Mouse (Mus musculus): ENCODE measurements around the gene Gm10378. TPM values are rescaled to one million over a fixed set of nuclear protein-coding genes. Genes with fewer than 3 reads are reported as not detected.
"Not testable (repeated sequence)": the region's sequence is repeated elsewhere in the genome, so short reads cannot be mapped to it uniquely, and the experiment has no call there.

Gene Gm10378
- not detected in 2 replicates for polyA plus RNA-seq (2014; fragmentation: Nextera tagmentation; extraction: Ambion mirVana)

DNA sequence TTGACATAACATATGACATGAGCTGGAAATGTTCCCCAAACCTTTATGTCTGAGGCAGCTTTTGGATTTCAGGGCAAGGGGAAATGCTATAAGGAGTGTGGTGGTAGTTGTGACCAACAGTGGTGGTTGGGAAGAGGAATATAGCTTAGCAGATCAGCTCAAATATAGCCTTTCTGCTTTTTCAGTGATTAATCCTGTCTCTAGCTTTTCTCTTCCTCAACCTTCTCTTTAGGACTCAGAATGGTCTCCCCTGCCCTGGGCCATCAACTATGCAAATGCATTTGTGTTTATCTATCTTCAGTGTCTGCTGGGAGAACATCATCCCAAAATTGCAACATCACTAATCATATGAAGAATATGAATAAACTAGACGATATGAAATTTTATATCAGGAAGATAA lies at the start of gene Gm10378:
Gene Gm10378 (plus strand): TSS at position 301 of the 400 bp plus-strand sequence.
- H3K4me1 ChIP-seq (replicated peaks; ENCODE audit: control insufficient read depth, insufficient read depth, low read length); H3K4me2 ChIP-seq (ENCODE audit: low read depth, low read length, severe bottlenecking); H3K4me3 ChIP-seq (ENCODE audit: low read depth, low read length); H3K36me3 ChIP-seq (ENCODE audit: control insufficient read depth, insufficient read depth, low read length); DNase-seq (ENCODE audit: low spot score); H3K27ac ChIP-seq (ENCODE audit: low read depth, low read length); ATAC-seq (replicated peaks; ENCODE audit: low FRiP score); H3K9me3 ChIP-seq (ENCODE audit: control insufficient read depth, low read length); H3K9ac ChIP-seq (ENCODE audit: low read length); H3K27me3 ChIP-seq (ENCODE audit: control insufficient read depth, insufficient read depth, low read length): not testable (repeated sequence)
- WGBS: no CpG with 5 or more reads among the region's 1 CpGs

DNA sequence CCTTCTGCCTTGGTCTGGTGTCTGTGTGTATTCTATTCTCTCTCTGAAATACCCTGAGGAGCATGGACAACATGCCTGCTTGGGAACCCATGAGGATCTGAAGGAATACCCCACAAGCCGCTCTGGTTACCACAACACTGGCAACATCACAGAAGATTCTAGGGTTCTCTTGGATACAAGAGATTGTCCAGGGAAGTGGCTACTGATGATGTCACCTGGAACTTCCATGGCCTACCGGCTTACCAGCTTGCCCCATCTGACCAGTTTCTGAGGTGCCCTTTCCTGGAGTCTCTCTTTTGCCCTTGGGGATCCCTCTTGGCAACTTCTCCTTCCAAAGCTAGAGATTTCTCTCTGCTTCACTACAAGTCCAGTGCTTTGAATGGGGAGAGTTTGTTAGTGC lies 13.9 kb upstream of the Gm10378 start, which contains the start of gene Gm3633:
Gene Gm3633 (minus strand): TSS at position 101 of the 400 bp plus-strand sequence.
- ATAC-seq (replicated peaks; ENCODE audit: low FRiP score); H3K36me3 ChIP-seq (ENCODE audit: control insufficient read depth, insufficient read depth, low read length); H3K4me2 ChIP-seq (ENCODE audit: low read depth, low read length, severe bottlenecking); H3K27ac ChIP-seq (ENCODE audit: low read depth, low read length); H3K4me1 ChIP-seq (replicated peaks; ENCODE audit: control insufficient read depth, insufficient read depth, low read length); H3K27me3 ChIP-seq (ENCODE audit: control insufficient read depth, insufficient read depth, low read length); H3K9me3 ChIP-seq (ENCODE audit: control insufficient read depth, low read length); DNase-seq (ENCODE audit: low spot score); H3K4me3 ChIP-seq (ENCODE audit: low read depth, low read length); H3K9ac ChIP-seq (ENCODE audit: low read length): not testable (repeated sequence)
- WGBS: no CpG with 5 or more reads among the region's 2 CpGs

Small RNAs within 50 kb of the gene (microRNA-seq; reads per million reads assigned to microRNA genes)
- not detected for gene Gm23620 (ENCODE audit: insufficient number of aligned reads)
- gene Gm25228 (ENCODE audit: insufficient number of aligned reads): not detected

Other genes with a start within 250 kb of the Gm10378 start
- not detected in 2 replicates for gene Gm8005, start 216.3 kb upstream of the Gm10378 start, polyA plus RNA-seq (2014; fragmentation: Nextera tagmentation; extraction: Ambion mirVana)
- not detected in 2 replicates for gene Gm8011, start 192.1 kb upstream of the Gm10378 start, polyA plus RNA-seq (2014; fragmentation: Nextera tagmentation; extraction: Ambion mirVana)
- not detected in 2 replicates for gene Gm8020, start 153.6 kb upstream of the Gm10378 start, polyA plus RNA-seq (2014; fragmentation: Nextera tagmentation; extraction: Ambion mirVana)
- not detected in 2 replicates for gene Gm8024, start 131.7 kb upstream of the Gm10378 start, polyA plus RNA-seq (2014; fragmentation: Nextera tagmentation; extraction: Ambion mirVana)
- not detected in 2 replicates for gene Gm17124, start 56.1 kb upstream of the Gm10378 start, polyA plus RNA-seq (2014; fragmentation: Nextera tagmentation; extraction: Ambion mirVana)
- gene Gm3633, start 14.0 kb upstream of the Gm10378 start, polyA plus RNA-seq (2014; fragmentation: Nextera tagmentation; extraction: Ambion mirVana): not detected in 2 replicates
- not detected in 2 replicates for gene Gm3015, start 112.9 kb downstream of the Gm10378 start, polyA plus RNA-seq (2014; fragmentation: Nextera tagmentation; extraction: Ambion mirVana)
- not detected in 2 replicates for gene Gm10377, start 142.0 kb downstream of the Gm10378 start, polyA plus RNA-seq (2014; fragmentation: Nextera tagmentation; extraction: Ambion mirVana)
- gene Gm21977, start 197.5 kb downstream of the Gm10378 start, polyA plus RNA-seq (2014; fragmentation: Nextera tagmentation; extraction: Ambion mirVana): not detected in 2 replicates

All from forebrain, embryonic 11.5 days (tissue).